Mouse (Mus musculus): ENCODE data around the gene Gm44805. TPM values are rescaled to one million over a fixed set of nuclear protein-coding genes. Genes with fewer than 3 reads are reported as not detected.

Gene Gm44805
- total and polyA plus RNA-seq, 3 experiments = not detected

DNA sequence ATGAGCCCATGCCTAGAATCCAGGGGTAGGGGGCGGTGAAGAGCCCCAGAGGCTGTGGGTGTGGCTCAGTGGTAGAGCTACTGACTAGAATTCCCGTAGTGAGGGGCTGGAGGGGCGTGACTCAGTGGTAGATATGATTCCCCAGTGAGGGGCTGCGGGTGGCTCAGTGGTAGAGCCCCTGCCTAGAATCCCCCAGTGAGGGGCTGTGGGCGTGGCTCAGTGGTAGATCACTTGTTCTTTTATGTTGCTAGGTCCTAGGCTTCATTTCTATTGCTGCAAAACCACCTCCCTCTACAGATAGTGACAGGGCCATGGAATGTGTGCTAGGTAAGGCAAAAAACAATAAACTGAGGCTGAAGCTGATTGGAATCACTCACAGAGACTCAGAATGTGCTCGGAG is 14.7 kb upstream of the Gm44805 start:
- Histone ChIP-seq H3K9me3 (replicated peaks; ENCODE audit: low read length) (peaks cover 5% of the 10 kb centered on the region), H3K27me3 (replicated peaks) (no peaks in the 10 kb centered on the region), H3K36me3 (replicated peaks in 1 of 2; ENCODE audit: control insufficient read depth in 1 of 2, insufficient read depth in 1 of 2, low read length in 1 of 2) (peaks cover 23 to 42% of the 10 kb centered on the region in 2 experiments), H3K79me2 (replicated peaks; ENCODE audit: control insufficient read depth, extremely low read depth, insufficient read depth, poor library complexity, severe bottlenecking) (no peaks in the 10 kb centered on the region), H3K4me1 (ENCODE audit: control insufficient read depth in 1 of 2, insufficient read depth in 2 of 2) (peaks cover 5 to 22% of the 10 kb centered on the region in 2 experiments; a peak in 3 of 4 replicates), H3K4me2 (ENCODE audit: insufficient read depth, low read depth, poor library complexity, severe bottlenecking) (no peak overlapping the region), H3K4me3 (replicated peaks in 1 of 3; ENCODE audit: low read depth in 2 of 3, low read length in 2 of 3, poor library complexity in 1 of 3) (no peak overlapping the region), H3K9ac (ENCODE audit: insufficient read depth, low read depth) (no peak overlapping the region), H3K27ac (ENCODE audit: insufficient read depth, low read depth) (no peak overlapping the region)
- in situ Hi-C loops (cut with MboI; ENCODE audit: low pct_ligation_motif_present, low pct_unique_long_range_greater_than_20kb, low sequenced_read_pairs) = no loop called here
- dilution Hi-C loops (cut with MboI; ENCODE audit: extremely low pct_ligation_motif_present, extremely low pct_unique_long_range_greater_than_20kb, low sequenced_read_pairs) = no loop called here
- no peak for TF ChIP-seq ZC3H11A (IDR thresholded peaks at IDR 0.05; ENCODE audit: low read depth, low read length)
- no peak for TF ChIP-seq MEF2A (IDR thresholded peaks at IDR 0.05; ENCODE audit: borderline replicate concordance, low read depth, low read length)
- no peak for DNase-seq (ENCODE audit: extremely low read depth)

DNA sequence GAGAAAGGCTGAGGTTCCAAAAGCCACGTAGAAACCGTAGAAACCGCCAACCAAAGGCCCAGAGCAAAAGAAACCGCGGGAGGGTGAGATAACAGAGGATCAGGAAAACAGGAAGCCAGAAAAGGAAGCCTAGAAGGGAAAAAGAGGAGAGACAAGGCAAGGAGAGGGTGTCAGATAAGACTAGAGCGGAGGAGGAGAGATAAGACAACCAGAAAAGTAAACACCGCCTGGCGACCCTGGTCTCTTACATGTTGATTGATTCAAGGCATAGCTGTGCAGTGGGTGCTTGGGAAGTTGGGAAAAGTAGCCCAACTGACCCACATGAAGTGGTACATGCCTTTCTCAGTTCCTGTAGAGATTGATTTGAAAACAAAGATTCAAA is 14.0 kb upstream of the Gm44805 start:
- no peaks in the 10 kb centered on the region for H3K27me3 ChIP-seq (replicated peaks)
- H3K4me2 ChIP-seq (ENCODE audit: insufficient read depth, low read depth, poor library complexity, severe bottlenecking) = no peak overlapping the region
- TF ChIP-seq CTCF (conservative IDR thresholded peaks at IDR 0.05 in 1 of 2, IDR thresholded peaks at IDR 0.05 in 1 of 2; ENCODE audit: low read depth in 2 of 2, low read length in 2 of 2) (no peak), MYC (IDR thresholded peaks at IDR 0.05; ENCODE audit: low read depth, low read length) (no peak), NELFE (IDR thresholded peaks at IDR 0.05; ENCODE audit: low read depth, low read length) (no peak), HCFC1 (IDR thresholded peaks at IDR 0.05; ENCODE audit: low read depth, low read length) (no peak), MAX (IDR thresholded peaks at IDR 0.05; ENCODE audit: low read length) (no peak), ZKSCAN1 (IDR thresholded peaks at IDR 0.05; ENCODE audit: borderline replicate concordance, low read depth, low read length) (no peak), MXI1 (IDR thresholded peaks at IDR 0.05; ENCODE audit: low read depth, low read length) (no peak), CHD1 (IDR thresholded peaks at IDR 0.05; ENCODE audit: low read depth, low read length) (no peak), TCF12 (IDR thresholded peaks at IDR 0.05; ENCODE audit: low read depth, low read length) (no peak), RAD21 (IDR thresholded peaks at IDR 0.05; ENCODE audit: low read depth, low read length) (no peak), E2F4 (IDR thresholded peaks at IDR 0.05; ENCODE audit: insufficient replicate concordance, low read depth, low read length) (no peak), ZC3H11A (IDR thresholded peaks at IDR 0.05; ENCODE audit: low read depth, low read length) (no peak), ELF1 (IDR thresholded peaks at IDR 0.05; ENCODE audit: low read depth, low read length) (no peak), POLR2AphosphoS2 (IDR thresholded peaks at IDR 0.05; ENCODE audit: low read depth, low read length) (no peak)
- no peak overlapping the region for H3K27ac ChIP-seq (ENCODE audit: insufficient read depth, low read depth)
- dilution Hi-C loops (cut with MboI; ENCODE audit: extremely low pct_ligation_motif_present, extremely low pct_unique_long_range_greater_than_20kb, low sequenced_read_pairs) = no loop called here
- in situ Hi-C loops (cut with MboI; ENCODE audit: low pct_ligation_motif_present, low pct_unique_long_range_greater_than_20kb, low sequenced_read_pairs) = no loop called here
- H3K36me3 ChIP-seq (replicated peaks in 1 of 2; ENCODE audit: control insufficient read depth in 1 of 2, insufficient read depth in 1 of 2, low read length in 1 of 2) = peaks cover 18 to 35% of the 10 kb centered on the region in 2 experiments
- DNase-seq (ENCODE audit: extremely low read depth) = no peak
- no peak overlapping the region for H3K9ac ChIP-seq (ENCODE audit: insufficient read depth, low read depth)
- no peaks in the 10 kb centered on the region for H3K79me2 ChIP-seq (replicated peaks; ENCODE audit: control insufficient read depth, extremely low read depth, insufficient read depth, poor library complexity, severe bottlenecking)
- H3K4me1 ChIP-seq (ENCODE audit: control insufficient read depth in 1 of 2, insufficient read depth in 2 of 2) = peaks cover under 1 to 16% of the 10 kb centered on the region in 2 experiments; a peak in 3 of 4 replicates
- no peak overlapping the region for H3K4me3 ChIP-seq (replicated peaks in 1 of 3; ENCODE audit: low read depth in 2 of 3, low read length in 2 of 3, poor library complexity in 1 of 3)
- H3K9me3 ChIP-seq (replicated peaks; ENCODE audit: low read length) = peaks cover 5% of the 10 kb centered on the region
